ENCODE assay signal across 21 mouse cellular contexts in genomic region chr1:151711062-151711461, GRCm38 (mm10). TPM values are rescaled to one million over a fixed set of nuclear protein-coding genes. Genes with fewer than 3 reads are reported as not detected.
DNase-seq lines count a peak whose midpoint lies in the region; ATAC-seq and TF ChIP-seq lines count a peak whose summit lies in the region.
"Had no signal": no experiment of that assay in that cellular context is flagged by ENCODE, and none has a peak within 500 bp of the region (broad histone marks: within the 10 kb centered on the region; RNA-seq: fewer than 3 reads in every experiment).

No protein-coding gene starts in this region.

- H3K27ac ChIP-seq in heart, adult 2 months, result peak overlapping the region; percentile 17
- no peak overlapping the region for H3K27ac ChIP-seq in liver, embryonic 13.5 days
- no peak overlapping the region for H3K27ac ChIP-seq in liver, embryonic 11.5 days (ENCODE audit: low read depth, low read length)
- peak overlapping the region; percentile 32; the same call in 1 of the 2 replicates for H3K27ac ChIP-seq in stomach, embryonic 15.5 days
- no peak overlapping the region for H3K27ac ChIP-seq in stomach, postnatal 0 days (replicated peaks)
- H3K27ac ChIP-seq: forebrain, embryonic 10.5 days; forebrain, embryonic 13.5 days; hindbrain, embryonic 14.5 days; hindbrain, postnatal 0 days had no signal

- H3K4me3 ChIP-seq in heart, adult 2 months, result no peak overlapping the region
- H3K4me3 ChIP-seq in liver, embryonic 13.5 days (replicated peaks), result no peak overlapping the region
- no peak overlapping the region for H3K4me3 ChIP-seq in liver, embryonic 11.5 days (ENCODE audit: low read depth, low read length)
- H3K4me3 ChIP-seq in stomach, embryonic 15.5 days (replicated peaks), result no peak overlapping the region
- no peak overlapping the region for H3K4me3 ChIP-seq in stomach, postnatal 0 days (ENCODE audit: low read depth, low read length)
- H3K4me3 ChIP-seq: forebrain, embryonic 10.5 days; forebrain, embryonic 13.5 days; heart, embryonic 12.5 days had no signal

- H3K79me2 ChIP-seq in heart, adult 2 months (replicated peaks; ENCODE audit: control insufficient read depth, insufficient read depth, low read length), result no peaks in the 10 kb centered on the region

- ATAC-seq in liver, embryonic 13.5 days (ENCODE audit: low read depth), result 0 out of 2 replicates have a peak, but pooled peaks have one; percentile 21
- no peak for ATAC-seq in liver, embryonic 11.5 days (replicated peaks; ENCODE audit: low FRiP score)
- ATAC-seq in stomach, embryonic 15.5 days (ENCODE audit: insufficient read depth, low FRiP score, low read depth), result no peak
- no peak for ATAC-seq in stomach, postnatal 0 days (ENCODE audit: low FRiP score, low TSS enrichment)
- ATAC-seq: activated CD4-positive, CD25-positive, alpha-beta regulatory T cell, adult 4 months; forebrain, embryonic 13.5 days; forebrain, embryonic 16.5 days; hindbrain, postnatal 0 days; inflammation-experienced regulatory T-cells, adult 6 months had no signal

- TF ChIP-seq EP300 in heart, adult 2 months (IDR thresholded peaks at IDR 0.05; ENCODE audit: insufficient read depth, low read depth, low read length), result no peak
- no peak for TF ChIP-seq EP300 in stomach, postnatal 0 days (optimal IDR thresholded peaks at IDR 0.05)

- peaks cover 6% of the 10 kb centered on the region for H3K4me1 ChIP-seq in heart, adult 2 months (ENCODE audit: control insufficient read depth, insufficient read depth, low read length)
- H3K4me1 ChIP-seq in liver, embryonic 13.5 days (replicated peaks), result peaks cover 27% of the 10 kb centered on the region
- H3K4me1 ChIP-seq in liver, embryonic 11.5 days (replicated peaks; ENCODE audit: control insufficient read depth, insufficient read depth, low read length), result peaks cover 11% of the 10 kb centered on the region; the same call in 1 of the 2 replicates
- peaks cover 16% of the 10 kb centered on the region; the same call in 1 of the 2 replicates for H3K4me1 ChIP-seq in stomach, embryonic 15.5 days
- no peaks in the 10 kb centered on the region for H3K4me1 ChIP-seq in stomach, postnatal 0 days (replicated peaks; ENCODE audit: control insufficient read depth, insufficient read depth)
- H3K4me1 ChIP-seq: forebrain, embryonic 13.5 days had no signal

- no peak for TF ChIP-seq CTCF in heart, adult 2 months (IDR thresholded peaks at IDR 0.05)
- TF ChIP-seq CTCF in stomach, postnatal 0 days (IDR thresholded peaks at IDR 0.05; ENCODE audit: low read depth), result no peak

- H3K27me3 ChIP-seq in heart, adult 2 months (ENCODE audit: control insufficient read depth, insufficient read depth, low read length), result no peaks in the 10 kb centered on the region
- no peaks in the 10 kb centered on the region for H3K27me3 ChIP-seq in liver, embryonic 13.5 days
- no peaks in the 10 kb centered on the region for H3K27me3 ChIP-seq in liver, embryonic 11.5 days (replicated peaks; ENCODE audit: control insufficient read depth, insufficient read depth, low read length)
- no peaks in the 10 kb centered on the region for H3K27me3 ChIP-seq in stomach, embryonic 15.5 days (replicated peaks)
- H3K27me3 ChIP-seq in stomach, postnatal 0 days (ENCODE audit: control insufficient read depth, insufficient read depth, low read length), result no peaks in the 10 kb centered on the region
- H3K27me3 ChIP-seq: forebrain, embryonic 13.5 days; heart, embryonic 12.5 days had no signal

- no peak for TF ChIP-seq POLR2A in heart, adult 2 months (IDR thresholded peaks at IDR 0.05; ENCODE audit: insufficient read depth, low read depth, low read length)

- no peak overlapping the region for H3K9ac ChIP-seq in heart, adult 2 months (ENCODE audit: low read depth, low read length)
- H3K9ac ChIP-seq in liver, embryonic 13.5 days, result no peak overlapping the region
- no peak overlapping the region for H3K9ac ChIP-seq in liver, embryonic 11.5 days (ENCODE audit: low read depth, low read length)
- no peak overlapping the region for H3K9ac ChIP-seq in stomach, embryonic 15.5 days
- no peak overlapping the region for H3K9ac ChIP-seq in stomach, postnatal 0 days (ENCODE audit: low read length)
- H3K9ac ChIP-seq: forebrain, embryonic 13.5 days; heart, embryonic 12.5 days; hindbrain, embryonic 14.5 days had no signal

- WGBS in heart, adult 2 months, result 55% methylated on average over 7 of the region's 7 CpGs
- 55% methylated on average over 7 of the region's 7 CpGs for WGBS in liver, embryonic 13.5 days (ENCODE audit: insufficient replicate concordance)
- 72% methylated on average over 7 of the region's 7 CpGs for WGBS in liver, embryonic 11.5 days
- WGBS in stomach, embryonic 15.5 days, result 69% methylated on average over 7 of the region's 7 CpGs
- 63% methylated on average over 7 of the region's 7 CpGs for WGBS in stomach, postnatal 0 days

- no peaks in the 10 kb centered on the region for H3K36me3 ChIP-seq in heart, adult 2 months (ENCODE audit: control insufficient read depth, insufficient read depth, low read length)
- H3K36me3 ChIP-seq in liver, embryonic 13.5 days, result no peaks in the 10 kb centered on the region
- no peaks in the 10 kb centered on the region for H3K36me3 ChIP-seq in liver, embryonic 11.5 days (ENCODE audit: control insufficient read depth, insufficient read depth, low read length)
- H3K36me3 ChIP-seq in stomach, embryonic 15.5 days, result no peaks in the 10 kb centered on the region
- H3K36me3 ChIP-seq in stomach, postnatal 0 days (ENCODE audit: control insufficient read depth, insufficient read depth, low read length), result no peaks in the 10 kb centered on the region; the same call in 1 of the 2 replicates
- H3K36me3 ChIP-seq: forebrain, embryonic 10.5 days; heart, embryonic 12.5 days had no signal

- H3K4me2 ChIP-seq in liver, embryonic 13.5 days, result no peak overlapping the region
- no peak overlapping the region for H3K4me2 ChIP-seq in liver, embryonic 11.5 days
- no peak overlapping the region for H3K4me2 ChIP-seq in stomach, embryonic 15.5 days
- no peak overlapping the region for H3K4me2 ChIP-seq in stomach, postnatal 0 days (replicated peaks; ENCODE audit: low read depth)
- H3K4me2 ChIP-seq: forebrain, embryonic 13.5 days; heart, embryonic 12.5 days; hindbrain, embryonic 14.5 days had no signal

- no peak for DNase-seq in heart, adult 2 months
- DNase-seq in heart, postnatal 14 days, result no peak
- no peak for DNase-seq in liver, embryonic 13.5 days
- no peak for DNase-seq in liver, embryonic 11.5 days (ENCODE audit: low spot score)
- DNase-seq in stomach, postnatal 0 days (ENCODE audit: low spot score), result no peak
- DNase-seq: adrenal gland, adult 8-10 months; adrenal gland, postnatal 25 days; cerebellum, adult 18-20 months; cerebellum, adult 9-10 months; cerebellum, postnatal 14 days; gastrocnemius, postnatal 10 days; gastrocnemius, postnatal 36 days had no signal

- H3K9me3 ChIP-seq in liver, embryonic 13.5 days (replicated peaks), result no peaks in the 10 kb centered on the region
- H3K9me3 ChIP-seq in liver, embryonic 11.5 days (ENCODE audit: control insufficient read depth, low read length), result no peaks in the 10 kb centered on the region
- no peaks in the 10 kb centered on the region for H3K9me3 ChIP-seq in stomach, embryonic 15.5 days
- H3K9me3 ChIP-seq in stomach, postnatal 0 days (ENCODE audit: control insufficient read depth, low read length), result no peaks in the 10 kb centered on the region
- H3K9me3 ChIP-seq: forebrain, embryonic 10.5 days; forebrain, embryonic 13.5 days; heart, embryonic 12.5 days had no signal

- intact Hi-C loops in heart, adult 2 months (cut with DNase I), result no loop called here
- intact Hi-C loops in heart, postnatal 14 days (cut with DNase I), result no loop called here

RNA-seq across cellular contexts. Expression of gene Edem3, which starts 44.1 kb away (rescaled TPM):
- 10 to 100 TPM; 18.3 to 19.4 TPM for total RNA-seq in heart, adult 2 months (2021)
- polyA plus RNA-seq in heart, adult 2 months (2012; rRNA removed), result 3.8 and 8.5 TPM in 2 replicates
- total RNA-seq in heart, postnatal 14 days (2021), result 10 to 100 TPM; 23.4 to 24.9 TPM
- polyA plus RNA-seq in liver, embryonic 13.5 days (2015; fragmentation: Nextera tagmentation; extraction: Ambion mirVana), result 5.6 and 8.7 TPM in 2 replicates
- 17.5 and 18.6 TPM in 2 replicates for polyA plus RNA-seq in liver, embryonic 11.5 days (2014; fragmentation: Nextera tagmentation; extraction: Ambion mirVana)
- 15.7 and 18.3 TPM in 2 replicates for polyA plus RNA-seq in stomach, embryonic 15.5 days (2015; fragmentation: Nextera tagmentation; extraction: Ambion mirVana)
- 7.2 and 7.5 TPM in 2 replicates for polyA plus RNA-seq in stomach, postnatal 0 days (2015; fragmentation: Nextera tagmentation; extraction: Ambion mirVana)

Comparison
In these comparisons a context has a peak if more than half of its experiments do, and no peak if none do; other contexts are left out.
1. H3K27ac ChIP-seq: peak in heart, adult 2 months (single experiment) and stomach, embryonic 15.5 days (single experiment); none in liver, embryonic 13.5 days (single experiment), liver, embryonic 11.5 days (single experiment) and stomach, postnatal 0 days (single experiment).